Mouse (Mus musculus) stomach, postnatal 0 days (tissue): ENCODE data around the gene Actl6b. TPM values are rescaled to one million over a fixed set of nuclear protein-coding genes. Genes with fewer than 3 reads are reported as not detected.
A peak's percentile ranks its signal among the peaks of the same experiment; 100 is the strongest.

Experiments
- ATAC-seq: fragments of 200-750 bp; cut with Nextera tagmentation; 2 replicates; pipeline ENCODE4 v1.8.0; 2017; ENCODE audit not compliant: low FRiP score, low TSS enrichment
- DNase-seq: peaks from one replicate; pipeline ENCODE4 v3.0.0-alpha.2; 2016; ENCODE audit warnings: low spot score
- H3K27ac ChIP-seq: fragments of 300-500 bp; sonication (generic); replicated peaks from 2 replicates; pipeline ENCODE4 v1.5.1; 2014; ENCODE audit warnings: mild to moderate bottlenecking, control low read depth
- H3K27me3 ChIP-seq: fragments of 300-500 bp; sonication (generic); 2 replicates; pipeline ENCODE4 v1.6.1; 2014; ENCODE audit warnings: low read length; ENCODE audit not compliant: control insufficient read depth, insufficient read depth
- H3K36me3 ChIP-seq: fragments of 300-500 bp; sonication (generic); 2 replicates; pipeline ENCODE4 v1.6.1; 2014; ENCODE audit warnings: low read length, mixed read lengths; ENCODE audit not compliant: control insufficient read depth, insufficient read depth
- H3K4me1 ChIP-seq: fragments of 300-500 bp; sonication (generic); replicated peaks from 2 replicates; pipeline ENCODE4 v1.6.1; 2014; ENCODE audit warnings: antibody characterized with exemption; ENCODE audit not compliant: control insufficient read depth, insufficient read depth
- H3K4me2 ChIP-seq: fragments of 300-500 bp; sonication (generic); replicated peaks from 2 replicates; pipeline ENCODE4 v1.6.1; 2014; ENCODE audit warnings: low read depth, mild to moderate bottlenecking, control low read depth, moderate library complexity
- H3K4me3 ChIP-seq: fragments of 300-500 bp; sonication (generic); 2 replicates; pipeline ENCODE4 v1.5.1; 2014; ENCODE audit warnings: low read depth, low read length, control low read depth
- H3K9ac ChIP-seq: fragments of 300-500 bp; sonication (generic); 2 replicates; pipeline ENCODE4 v1.6.1; 2014; ENCODE audit warnings: mild to moderate bottlenecking, low read length, control low read depth, mixed read lengths
- H3K9me3 ChIP-seq: fragments of 300-500 bp; sonication (generic); 2 replicates; pipeline ENCODE4 v1.6.1; 2016; ENCODE audit warnings: low read length; ENCODE audit not compliant: control insufficient read depth
- CTCF ChIP-seq: IDR thresholded peaks from 2 replicates; pipeline ENCODE4 v1.5.1; 2016; ENCODE audit warnings: antibody characterized with exemption, low read depth, mild to moderate bottlenecking, moderate library complexity
- EP300 ChIP-seq: optimal IDR thresholded peaks from 2 replicates; pipeline ENCODE3; 2016; ENCODE audit warnings: antibody characterized with exemption
- WGBS: fragments of 180-500 bp; shearing (Covaris S2); extraction: QIAGEN DNeasy Blood & Tissue Kit; methylation state at CpG from one replicate; pipeline ENCODE4 v1.1.7; 2014; 5-methylcytosine and 5-hydroxymethylcytosine counted together
- polyA plus RNA-seq: library from polyadenylated mRNA; unstranded; fragments of >200 nt; fragmentation: Nextera tagmentation; extraction: Ambion mirVana; gene quantifications from 2 replicates; pipeline ENCODE4 v1.2.1, GENCODE M21; 2015

Actl6b gene
- polyA plus RNA-seq, 1 experiment from 2014 or later = 2.3 TPM

DNA sequence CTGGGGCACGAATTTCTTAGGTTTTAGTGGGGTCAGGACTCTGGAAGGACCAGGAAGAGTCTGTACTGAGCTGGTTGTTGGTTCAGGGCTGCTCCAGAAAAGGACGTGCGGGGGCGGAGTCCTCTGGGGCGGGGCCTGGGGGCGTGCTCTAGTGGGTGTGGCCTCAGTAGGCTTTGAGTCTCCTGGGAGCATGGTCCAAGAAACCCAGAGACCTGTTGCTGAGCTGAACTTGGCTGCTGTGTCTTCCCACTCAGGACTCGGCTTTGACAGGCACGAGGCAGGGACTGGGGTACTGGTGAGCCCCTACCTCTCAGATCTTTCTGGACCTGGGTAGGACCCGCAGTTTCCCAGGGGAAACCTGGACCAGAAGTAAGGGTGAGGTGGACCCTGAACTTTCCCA lies 16.3 kb downstream of the Actl6b start, which contains the start of gene Tfr2:
TSS of gene Tfr2 (plus strand) at position 176 of the 400 bp plus-strand sequence.
- H3K4me1 ChIP-seq = no peaks in the 10 kb centered on the region
- no peak within 1 kb of the TSS for H3K27ac ChIP-seq
- WGBS = 26% methylated on average over 9 of the region's 9 CpGs
- no peaks in the 10 kb centered on the region for H3K27me3 ChIP-seq
- no peak within 1 kb of the TSS for H3K4me2 ChIP-seq
- no peak within 1 kb of the TSS for H3K9ac ChIP-seq
- TF ChIP-seq CTCF = no peak
- TF ChIP-seq EP300 = no peak
- ATAC-seq = peak; percentile 85
- DNase-seq = peak; percentile 87
- no peaks in the 10 kb centered on the region for H3K9me3 ChIP-seq
- H3K4me3 ChIP-seq = no peak within 1 kb of the TSS
- no peaks in the 10 kb centered on the region for H3K36me3 ChIP-seq

DNA sequence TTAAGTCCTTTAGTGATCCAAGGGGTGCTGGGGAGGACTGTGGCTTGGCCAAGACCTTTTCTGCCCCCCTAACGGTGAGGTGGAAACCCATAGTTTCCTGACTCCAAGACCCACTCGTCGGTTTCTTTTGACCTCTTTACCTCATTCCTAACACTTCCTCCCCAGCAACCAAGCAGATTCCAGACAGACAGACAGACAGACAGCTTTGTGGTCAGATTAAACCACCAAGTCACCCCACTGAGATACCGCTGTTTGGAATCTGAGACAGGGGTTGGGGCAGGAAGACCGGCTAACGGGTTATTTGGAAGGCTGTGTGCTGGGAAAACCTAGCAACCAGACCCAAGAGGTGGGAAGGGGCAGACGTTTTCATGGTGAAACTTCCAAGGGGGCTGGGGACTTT lies 16.9 kb downstream of the Actl6b start:
- ATAC-seq (no peak), DNase-seq (no peak)
- no peaks in the 10 kb centered on the region for H3K36me3 ChIP-seq
- 50% methylated on average over 7 of the region's 7 CpGs for WGBS
- H3K4me2 ChIP-seq = no peak overlapping the region
- H3K4me1 ChIP-seq = no peaks in the 10 kb centered on the region
- no peak overlapping the region for H3K9ac ChIP-seq
- no peaks in the 10 kb centered on the region for H3K9me3 ChIP-seq
- no peak for TF ChIP-seq CTCF
- no peak for TF ChIP-seq EP300
- no peaks in the 10 kb centered on the region for H3K27me3 ChIP-seq
- H3K27ac ChIP-seq = no peak overlapping the region
- no peak overlapping the region for H3K4me3 ChIP-seq

DNA sequence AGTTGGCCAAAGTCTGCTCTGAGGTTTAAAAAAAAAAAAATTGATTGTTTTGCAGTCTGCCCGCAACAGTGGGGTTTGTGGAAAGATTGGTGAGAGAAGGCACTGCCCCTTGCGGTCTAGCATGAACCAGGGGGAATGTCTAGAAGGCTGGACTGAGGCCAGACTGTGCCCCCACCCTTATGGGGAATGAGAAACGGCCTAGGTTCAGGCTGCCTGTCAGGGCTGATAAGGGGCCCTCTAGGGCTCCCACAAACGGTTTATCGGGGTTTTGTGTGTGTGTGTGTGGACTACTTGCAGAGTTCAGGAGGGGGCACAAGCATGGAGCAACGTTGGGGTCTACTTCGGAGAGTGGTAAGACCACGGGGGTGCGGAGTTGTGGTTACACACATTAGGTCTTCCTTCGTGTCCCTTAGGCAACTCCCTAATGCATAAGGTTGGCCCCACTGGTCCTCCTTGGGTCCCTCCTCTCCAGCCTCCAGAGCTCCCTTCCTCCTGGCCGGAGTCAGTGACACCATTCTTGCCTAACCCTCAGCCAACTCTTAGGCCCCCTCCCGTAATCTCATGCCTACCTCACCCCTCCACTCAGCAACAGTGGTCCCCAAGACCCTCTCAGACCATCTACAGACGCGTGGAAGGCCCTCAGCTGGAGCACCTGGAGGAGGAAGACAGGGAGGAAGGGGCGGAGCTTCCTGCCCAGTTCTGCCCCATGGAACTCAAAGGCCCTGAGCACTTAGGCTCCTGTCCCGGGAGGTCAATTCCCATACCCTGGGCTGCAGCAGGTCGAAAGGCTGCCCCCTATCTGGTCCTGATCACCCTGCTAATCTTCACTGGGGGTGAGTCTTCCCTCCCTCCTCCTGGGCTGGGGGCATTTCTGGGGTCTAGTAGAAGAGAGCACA lies 17.6 kb downstream of the Actl6b start:
- no peak overlapping the region for H3K4me3 ChIP-seq
- H3K4me1 ChIP-seq = no peaks in the 10 kb centered on the region
- WGBS = 72% methylated on average over 17 of the region's 17 CpGs
- ATAC-seq (no peak), DNase-seq (no peak)
- H3K9me3 ChIP-seq = no peaks in the 10 kb centered on the region
- H3K36me3 ChIP-seq = no peaks in the 10 kb centered on the region
- TF ChIP-seq EP300 (no peak), CTCF (no peak)
- H3K27me3 ChIP-seq = no peaks in the 10 kb centered on the region
- no peak overlapping the region for H3K4me2 ChIP-seq
- no peak overlapping the region for H3K27ac ChIP-seq
- no peak overlapping the region for H3K9ac ChIP-seq

DNA sequence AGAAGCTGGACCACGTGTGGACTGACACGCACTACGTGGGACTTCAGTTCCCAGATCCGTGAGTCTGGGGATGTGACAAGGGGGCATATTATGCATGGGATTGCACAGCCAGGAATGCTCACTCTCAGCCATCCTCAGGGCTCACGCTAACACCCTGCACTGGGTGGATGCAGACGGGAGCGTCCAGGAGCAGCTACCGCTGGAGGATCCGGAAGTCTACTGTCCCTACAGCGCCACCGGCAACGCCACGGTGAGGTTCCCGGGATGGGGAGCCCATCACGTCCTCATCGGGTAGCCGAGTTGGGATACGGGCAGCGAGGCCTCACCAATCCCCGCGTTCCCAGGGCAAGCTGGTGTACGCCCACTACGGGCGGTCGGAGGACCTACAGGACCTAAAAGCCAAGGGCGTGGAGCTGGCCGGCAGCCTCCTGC lies 21.2 kb downstream of the Actl6b start:
- DNase-seq (peak; percentile 48), ATAC-seq (no peak)
- peak; percentile 54 for TF ChIP-seq CTCF
- no peak for TF ChIP-seq EP300
- Histone ChIP-seq H3K36me3 (no peaks in the 10 kb centered on the region), H3K27me3 (no peaks in the 10 kb centered on the region), H3K9ac (peak overlapping the region; percentile 35), H3K27ac (no peak overlapping the region), H3K4me1 (no peaks in the 10 kb centered on the region), H3K4me2 (peak overlapping the region; percentile 42), H3K4me3 (peak overlapping the region; percentile 15; the same call in 1 of the 2 replicates), H3K9me3 (no peaks in the 10 kb centered on the region)
- WGBS = 9% methylated on average over 27 of the region's 27 CpGs

DNA sequence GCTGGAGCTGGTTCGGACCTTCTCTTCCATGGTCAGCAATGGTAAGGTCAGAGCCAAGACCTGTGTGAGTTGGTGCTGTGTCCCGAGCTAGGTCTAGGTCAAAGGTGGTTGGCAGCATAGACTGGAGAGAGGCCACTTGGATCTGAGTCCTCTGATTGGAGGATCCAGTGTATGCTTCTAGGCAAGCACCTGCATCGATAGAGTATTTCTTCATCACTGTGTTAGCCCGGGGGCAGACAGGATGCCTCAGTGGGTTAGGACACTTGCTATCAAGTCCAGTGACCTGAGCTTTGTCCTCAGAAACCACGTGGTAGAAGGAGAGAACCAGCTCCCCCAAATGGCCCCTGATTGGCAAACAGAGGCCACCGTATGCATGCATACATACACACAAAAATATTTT lies 26.9 kb downstream of the Actl6b start:
- no peak for ATAC-seq
- TF ChIP-seq EP300 = no peak
- no peak for TF ChIP-seq CTCF
- no peak overlapping the region for H3K27ac ChIP-seq
- no peak overlapping the region for H3K4me3 ChIP-seq
- no peak for DNase-seq
- no peaks in the 10 kb centered on the region for H3K27me3 ChIP-seq
- no peak overlapping the region for H3K4me2 ChIP-seq
- no peak overlapping the region for H3K9ac ChIP-seq
- 69% methylated on average over 6 of the region's 6 CpGs for WGBS
- no peaks in the 10 kb centered on the region for H3K9me3 ChIP-seq
- no peaks in the 10 kb centered on the region for H3K4me1 ChIP-seq
- no peaks in the 10 kb centered on the region for H3K36me3 ChIP-seq

DNA sequence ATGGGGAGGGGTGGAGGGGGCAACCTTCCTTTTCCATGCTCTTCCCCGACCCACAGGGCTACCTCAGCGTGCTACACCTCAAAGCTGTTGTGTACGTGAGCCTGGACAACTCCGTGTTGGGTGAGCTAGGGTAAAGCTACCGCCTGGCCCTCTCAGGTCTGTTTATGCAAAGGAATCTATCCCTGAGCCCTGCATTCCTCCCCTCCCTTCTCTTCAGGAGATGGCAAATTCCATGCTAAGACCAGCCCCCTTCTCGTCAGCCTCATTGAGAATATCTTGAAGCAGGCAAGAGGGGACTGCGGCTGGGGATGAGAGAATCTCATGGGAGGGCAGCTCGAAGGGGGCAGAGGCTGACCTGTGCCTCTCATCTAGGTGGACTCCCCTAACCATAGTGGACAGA lies 29.4 kb downstream of the Actl6b start:
- Histone ChIP-seq H3K9me3 (no peaks in the 10 kb centered on the region), H3K4me1 (no peaks in the 10 kb centered on the region), H3K4me3 (no peak overlapping the region), H3K27me3 (no peaks in the 10 kb centered on the region), H3K27ac (no peak overlapping the region), H3K4me2 (no peak overlapping the region; the same call in 1 of the 2 replicates), H3K36me3 (no peaks in the 10 kb centered on the region), H3K9ac (no peak overlapping the region)
- 30% methylated on average over 8 of the region's 8 CpGs for WGBS
- DNase-seq = no peak
- ATAC-seq = no peak
- no peak for TF ChIP-seq EP300
- no peak for TF ChIP-seq CTCF
